Mouse (Mus musculus) thymus, adult 2 months (tissue): ENCODE data around the gene Tmtc1.

ENCODE experiments used
- CTCF ChIP-seq: fragments of 200-500 bp; IDR thresholded peaks from 2 replicates; pipeline ENCODE4 v1.5.1; 2012; ENCODE audit warnings: mild to moderate bottlenecking, control low read depth, low read length, moderate library complexity, borderline replicate concordance; ENCODE audit not compliant: control insufficient read depth, poor library complexity, insufficient read depth; ENCODE audit errors: extremely low read depth
- POLR2A ChIP-seq: fragments of 200-500 bp; IDR thresholded peaks from 2 replicates; pipeline ENCODE4 v1.6.1; 2012; ENCODE audit warnings: mild to moderate bottlenecking, low read length, control low read depth, moderate library complexity; ENCODE audit not compliant: control insufficient read depth, poor library complexity, insufficient read depth; ENCODE audit errors: extremely low read depth

- TF ChIP-seq CTCF (no peak), POLR2A (no peak)
These were observed 607 bp upstream of the Tmtc1 start for GRCm38 (mm10) chr6:148444796-148445195.
